Mouse (Mus musculus) Patski (cell line): ENCODE results near the gene Tspan4. TPM values are rescaled to one million over a fixed set of nuclear protein-coding genes. Genes with fewer than 3 reads are reported as not detected.

ENCODE experiments used
- ATAC-seq: fragments of 100-300 bp; one replicate; pipeline ENCODE4 v1.8.0; 2021
- CTCF ChIA-PET: fragments of 350-600 bp; sonication (Branson Sonifier 250); formaldehyde crosslinking; loops from one replicate; lab custom pipeline; 2022; ENCODE audit warnings: inconsistent platforms; lab: Charles Lee
- POLR2A ChIA-PET: fragments of 350-600 bp; sonication (Branson Sonifier 250); formaldehyde crosslinking; loops from one replicate; lab custom pipeline; 2022; ENCODE audit warnings: antibody characterized with exemption, inconsistent platforms; lab: Charles Lee
- DNase-seq: peaks from one replicate; pipeline ENCODE4 v3.0.0-alpha.2; 2011; ENCODE audit warnings: low read depth, low spot score
- H3K27me3 ChIP-seq: fragments of 371-371 bp; one replicate; pipeline ENCODE4 v1.5.1; 2021
- CTCF ChIP-seq: fragments of 100-300 bp; IDR thresholded peaks from one replicate; pipeline ENCODE4 v1.5.1; 2021
- in situ Hi-C: fragments of 300-500 bp; cut with MboI; formaldehyde crosslinking; loops from 3 replicates; pipeline ENCODE4 v1.11.1; 2018; ENCODE audit warnings: low pct_unique_long_range_greater_than_20kb, mixed read lengths
- polyA plus RNA-seq: library from polyadenylated mRNA; unstranded; gene quantifications from one replicate; pipeline ENCODE4 v1.2.3, GENCODE M21; 2021

The Tspan4 gene
- 479 TPM for polyA plus RNA-seq

- ATAC-seq (peak; percentile 36), DNase-seq (no peak)
- H3K27me3 ChIP-seq = no peaks in the 10 kb centered on the region
- in situ Hi-C loops = loop anchor here (5.0 kb wide), 1 partner anchor 102 kb away; no protein-coding TSS in a partner anchor
- CTCF ChIA-PET = interaction anchor here (3.1 kb wide), 1 partner anchor 49 kb away, joined by 16 read pairs; no protein-coding TSS in a partner anchor
- POLR2A ChIA-PET = interaction anchor here (1.4 to 7.0 kb wide), 4 partner anchors 6 to 61 kb away, joined by 3 to 64 read pairs (median 4); partner anchors contain the start of gene Cd151
- TF ChIP-seq CTCF = no peak
Measured at GRCm38 (mm10) chr7:141475011-141475804, at the start of gene Tspan4, which contains the start of gene Polr2l. Gene Tspan4, plus strand, starts transcription at chr7:141475240. Gene Polr2l, minus strand, starts transcription at chr7:141475132.

- ATAC-seq = no peak
- POLR2A ChIA-PET = no interaction called here
Measured at GRCm38 (mm10) chr7:141426948-141427730, 47.9 kb upstream of the Tspan4 start.

GRCm38 (mm10) chr7:141428701-141429100 lies 46.3 kb upstream of the Tspan4 start:
- in situ Hi-C loops = no loop called here
- ATAC-seq = no peak
- no peak for TF ChIP-seq CTCF
- ChIA-PET CTCF (interaction anchor here (1.3 to 2.0 kb wide), 2 partner anchors 10 to 14 kb away, joined by 4 to 6 read pairs; no protein-coding TSS in a partner anchor), POLR2A (interaction anchor here (0.5 to 0.9 kb wide), 2 partner anchors 8 to 205 kb away, joined by 3 to 8 read pairs; no protein-coding TSS in a partner anchor)
- no peak for DNase-seq
- no peaks in the 10 kb centered on the region for H3K27me3 ChIP-seq

More at GRCm38 (mm10) chr7:141426948-141427730, 47.9 kb upstream of the Tspan4 start:
- H3K27me3 ChIP-seq = no peaks in the 10 kb centered on the region
- in situ Hi-C loops = no loop called here
- DNase-seq = no peak
- CTCF ChIA-PET = interaction anchor here (1.2 to 2.0 kb wide), 3 partner anchors 9 to 13 kb away, joined by 3 to 7 read pairs (median 6); no protein-coding TSS in a partner anchor
- no peak for TF ChIP-seq CTCF

GRCm38 (mm10) chr7:141429310-141429709 lies 45.7 kb upstream of the Tspan4 start, which contains the start of gene Cend1:
Gene Cend1, minus strand, starts transcription at chr7:141429491.
- in situ Hi-C loops = no loop called here
- DNase-seq (no peak), ATAC-seq (no peak)
- no peak for TF ChIP-seq CTCF
- POLR2A ChIA-PET = interaction anchor here (0.6 kb wide), 1 partner anchor 14 kb away, joined by 3 read pairs; no protein-coding TSS in a partner anchor
- CTCF ChIA-PET = interaction anchor here (1.3 to 2.0 kb wide), 2 partner anchors 11 to 13 kb away, joined by 4 to 6 read pairs; no protein-coding TSS in a partner anchor
- no peaks in the 10 kb centered on the region for H3K27me3 ChIP-seq

- no peak for ATAC-seq
- no peak for DNase-seq
- CTCF ChIA-PET = no interaction called here
- no peaks in the 10 kb centered on the region for H3K27me3 ChIP-seq
- in situ Hi-C loops = no loop called here
- POLR2A ChIA-PET = no interaction called here
- TF ChIP-seq CTCF = no peak
Measured at GRCm38 (mm10) chr7:141429840-141430584, 45.0 kb upstream of the Tspan4 start.

GRCm38 (mm10) chr7:141430585-141431240 lies 44.3 kb upstream of the Tspan4 start:
- DNase-seq = no peak
- in situ Hi-C loops = no loop called here
- no peaks in the 10 kb centered on the region for H3K27me3 ChIP-seq
- ChIA-PET CTCF (no interaction called here), POLR2A (interaction anchor here (1.4 kb wide), 1 partner anchor 14 kb away, joined by 3 read pairs; no protein-coding TSS in a partner anchor)
- no peak for TF ChIP-seq CTCF
- ATAC-seq = no peak

GRCm38 (mm10) chr7:141431434-141432185 lies 43.4 kb upstream of the Tspan4 start:
- in situ Hi-C loops = no loop called here
- H3K27me3 ChIP-seq = no peaks in the 10 kb centered on the region
- no peak for TF ChIP-seq CTCF
- ATAC-seq = no peak
- CTCF ChIA-PET = no interaction called here
- POLR2A ChIA-PET = interaction anchor here (1.4 kb wide), 1 partner anchor 15 kb away, joined by 3 read pairs; no protein-coding TSS in a partner anchor
- DNase-seq = no peak

- DNase-seq = no peak
Measured at GRCm38 (mm10) chr7:141432186-141432611, 42.8 kb upstream of the Tspan4 start.

More at GRCm38 (mm10) chr7:141432186-141432611, 42.8 kb upstream of the Tspan4 start:
- ATAC-seq = no peak
- no peaks in the 10 kb centered on the region for H3K27me3 ChIP-seq
- in situ Hi-C loops = no loop called here
- no peak for TF ChIP-seq CTCF
- ChIA-PET POLR2A (interaction anchor here (1.4 kb wide), 1 partner anchor 16 kb away, joined by 3 read pairs; no protein-coding TSS in a partner anchor), CTCF (no interaction called here)
